ENCODE assay signal across 8 mouse cellular contexts in genomic region chr6:13678349-13678748, GRCm38 (mm10). TPM values are rescaled to one million over a fixed set of nuclear protein-coding genes. Genes with fewer than 3 reads are reported as not detected.
DNase-seq lines count a peak whose midpoint lies in the region; ATAC-seq and TF ChIP-seq lines count a peak whose summit lies in the region.

No protein-coding gene starts in this region.

- H3K27me3 ChIP-seq in heart, embryonic 12.5 days (replicated peaks), result no peaks in the 10 kb centered on the region
- H3K27me3 ChIP-seq in E14TG2a.4 (ENCODE audit: insufficient read depth, low read length), result no peaks in the 10 kb centered on the region
- H3K27me3 ChIP-seq in forebrain, embryonic 14.5 days (replicated peaks; ENCODE audit: control insufficient read depth, insufficient read depth, low read length), result no peaks in the 10 kb centered on the region
- no peaks in the 10 kb centered on the region for H3K27me3 ChIP-seq in liver, embryonic 13.5 days

- ATAC-seq in heart, embryonic 12.5 days (ENCODE audit: insufficient number of reproducible peaks, low FRiP score), result no peak
- ATAC-seq in forebrain, embryonic 14.5 days, result no peak
- no peak for ATAC-seq in liver, embryonic 13.5 days (ENCODE audit: low read depth)
- no peak for ATAC-seq in granulocyte monocyte progenitor cell, adult 5-6 weeks (replicated peaks; ENCODE audit: poor library complexity, severe bottlenecking)

- no peak for DNase-seq in heart, postnatal 25 days (ENCODE audit: low spot score)
- no peak for DNase-seq in forebrain, embryonic 14.5 days (ENCODE audit: low spot score)
- no peak for DNase-seq in liver, embryonic 13.5 days
- no peak for DNase-seq in B cell, adult 2 months
- DNase-seq in embryo, embryonic 10.5 days (ENCODE audit: low spot score), result no peak

- peak overlapping the region; percentile 64 for H3K4me2 ChIP-seq in heart, embryonic 12.5 days
- H3K4me2 ChIP-seq in forebrain, embryonic 14.5 days (ENCODE audit: low read length), result peak overlapping the region; percentile 82
- peak overlapping the region; percentile 93 for H3K4me2 ChIP-seq in liver, embryonic 13.5 days

- WGBS in heart, embryonic 12.5 days, result 14% methylated on average over 5 of the region's 5 CpGs
- 20% methylated on average over 5 of the region's 5 CpGs for WGBS in forebrain, embryonic 14.5 days
- WGBS in liver, embryonic 13.5 days (ENCODE audit: insufficient replicate concordance), result 24% methylated on average over 5 of the region's 5 CpGs

- no peaks in the 10 kb centered on the region for H3K9me3 ChIP-seq in heart, embryonic 12.5 days (replicated peaks)
- H3K9me3 ChIP-seq in E14TG2a.4 (ENCODE audit: low read length), result peaks cover 15% of the 10 kb centered on the region; the same call in 1 of the 2 replicates
- H3K9me3 ChIP-seq in forebrain, embryonic 14.5 days (replicated peaks; ENCODE audit: control insufficient read depth, low read length), result no peaks in the 10 kb centered on the region
- no peaks in the 10 kb centered on the region for H3K9me3 ChIP-seq in liver, embryonic 13.5 days (replicated peaks)

- intact Hi-C loops in heart, postnatal 25 days (cut with DNase I), result no loop called here

- 0 out of 2 replicates have a peak overlapping the region, but pooled peaks have one; percentile 2 for H3K27ac ChIP-seq in heart, embryonic 12.5 days (ENCODE audit: poor library complexity, severe bottlenecking)
- no peak overlapping the region for H3K27ac ChIP-seq in forebrain, embryonic 14.5 days (ENCODE audit: low read depth, low read length)
- 0 out of 2 replicates have a peak overlapping the region, but pooled peaks have one; percentile 13 for H3K27ac ChIP-seq in liver, embryonic 13.5 days

- no peaks in the 10 kb centered on the region for H3K36me3 ChIP-seq in heart, embryonic 12.5 days
- H3K36me3 ChIP-seq in E14TG2a.4 (ENCODE audit: insufficient read depth, low read length), result no peaks in the 10 kb centered on the region
- no peaks in the 10 kb centered on the region for H3K36me3 ChIP-seq in forebrain, embryonic 14.5 days (ENCODE audit: control insufficient read depth, insufficient read depth, low read length)
- no peaks in the 10 kb centered on the region for H3K36me3 ChIP-seq in liver, embryonic 13.5 days

- no peak for TF ChIP-seq CTCF in E14TG2a.4 (conservative IDR thresholded peaks at IDR 0.05; ENCODE audit: low read length)

- H3K4me3 ChIP-seq in heart, embryonic 12.5 days, result peak overlapping the region; percentile 71
- H3K4me3 ChIP-seq in E14TG2a.4 (replicated peaks; ENCODE audit: low read length), result peak overlapping the region; percentile 93
- H3K4me3 ChIP-seq in forebrain, embryonic 14.5 days (ENCODE audit: low read depth, low read length), result peak overlapping the region; percentile 89
- peak overlapping the region; percentile 91 for H3K4me3 ChIP-seq in liver, embryonic 13.5 days (replicated peaks)

- H3K4me1 ChIP-seq in heart, embryonic 12.5 days (replicated peaks), result 0 out of 2 replicates have a peak, but pooled peaks cover 2% of the 10 kb centered on the region
- H3K4me1 ChIP-seq in E14TG2a.4 (replicated peaks; ENCODE audit: low read depth, low read length), result peaks cover 7% of the 10 kb centered on the region; the same call in 1 of the 2 replicates
- peaks cover 16% of the 10 kb centered on the region for H3K4me1 ChIP-seq in forebrain, embryonic 14.5 days (ENCODE audit: control insufficient read depth, insufficient read depth, low read length)
- H3K4me1 ChIP-seq in liver, embryonic 13.5 days (replicated peaks), result peaks cover 16% of the 10 kb centered on the region

- H3K9ac ChIP-seq in heart, embryonic 12.5 days, result no peak overlapping the region
- H3K9ac ChIP-seq in forebrain, embryonic 14.5 days (ENCODE audit: low read length), result peak overlapping the region; percentile 32; the same call in 1 of the 2 replicates
- H3K9ac ChIP-seq in liver, embryonic 13.5 days, result peak overlapping the region; percentile 53

RNA-seq across cellular contexts. Expression of gene Bmt2, which starts 0.6 kb away (rescaled TPM):
- 26.7 and 27.5 TPM in 2 replicates for polyA plus RNA-seq in heart, embryonic 12.5 days (2016; fragmentation: Nextera tagmentation; extraction: Ambion mirVana)
- total RNA-seq in heart, postnatal 25 days (2021), result 10 to 100 TPM; 11.3 to 12.1 TPM
- polyA plus RNA-seq in forebrain, embryonic 14.5 days (2014; fragmentation: Nextera tagmentation; extraction: Ambion mirVana), result 21.3 and 27.5 TPM in 2 replicates
- polyA plus RNA-seq in liver, embryonic 13.5 days (2015; fragmentation: Nextera tagmentation; extraction: Ambion mirVana), result 3.5 and 3.9 TPM in 2 replicates
- 8.2 and 11.1 TPM in 2 replicates for total RNA-seq in granulocyte monocyte progenitor cell, adult 5-6 weeks (2014; fragmentation: Nextera tagmentation)
- total RNA-seq in granulocyte monocyte progenitor cell, adult 5-6 weeks (2017), result 5.3 and 12.2 TPM in 2 replicates
